Mouse (Mus musculus): ENCODE results near the gene Acbd6. TPM values are rescaled to one million over a fixed set of nuclear protein-coding genes. Genes with fewer than 3 reads are reported as not detected.
A peak's percentile ranks its signal among the peaks of the same experiment; 100 is the strongest.

Gene Acbd6
- polyA plus RNA-seq, 1 experiment from 2014 or later = 109 TPM

GRCm38 (mm10) chr1:155675570-155675969 lies 117.7 kb downstream of the Acbd6 start:
- 91% methylated on average over 6 of the region's 6 CpGs for WGBS
- Histone ChIP-seq H3K4me2 (no peak overlapping the region), H3K27ac (replicated peaks) (no peak overlapping the region), H3K9ac (no peak overlapping the region), H3K4me3 (no peak overlapping the region), H3K27me3 (no peaks in the 10 kb centered on the region), H3K36me3 (no peaks in the 10 kb centered on the region), H3K9me3 (no peaks in the 10 kb centered on the region), H3K4me1 (replicated peaks) (no peaks in the 10 kb centered on the region)
- no peak for ATAC-seq (ENCODE audit: low FRiP score, low read depth)

- WGBS = 36% methylated on average over 10 of the region's 10 CpGs
- H3K27ac ChIP-seq (replicated peaks) = peak overlapping the region; percentile 39; the same call in 1 of the 2 replicates
Measured at GRCm38 (mm10) chr1:155681116-155681799, 123.3 kb downstream of the Acbd6 start.

GRCm38 (mm10) chr1:155686816-155687215 lies 128.9 kb downstream of the Acbd6 start:
- H3K36me3 ChIP-seq = no peaks in the 10 kb centered on the region
- H3K9ac ChIP-seq = no peak overlapping the region
- no peak overlapping the region for H3K4me2 ChIP-seq
- WGBS = 74% methylated on average over 15 of the region's 15 CpGs
- H3K27ac ChIP-seq (replicated peaks) = no peak overlapping the region
- no peak overlapping the region for H3K4me3 ChIP-seq
- no peaks in the 10 kb centered on the region for H3K9me3 ChIP-seq
- H3K27me3 ChIP-seq = 0 out of 2 replicates have a peak, but pooled peaks cover 2% of the 10 kb centered on the region
- ATAC-seq (ENCODE audit: low FRiP score, low read depth) = no peak
- H3K4me1 ChIP-seq (replicated peaks) = no peaks in the 10 kb centered on the region

More at GRCm38 (mm10) chr1:155681116-155681799, 123.3 kb downstream of the Acbd6 start:
- H3K27me3 ChIP-seq = no peaks in the 10 kb centered on the region
- no peak overlapping the region for H3K9ac ChIP-seq
- H3K36me3 ChIP-seq = no peaks in the 10 kb centered on the region
- H3K4me2 ChIP-seq = 0 out of 2 replicates have a peak overlapping the region, but pooled peaks have one; percentile 10
- H3K4me3 ChIP-seq = no peak overlapping the region
- peaks cover 9% of the 10 kb centered on the region; the same call in 1 of the 2 replicates for H3K4me1 ChIP-seq (replicated peaks)
- H3K9me3 ChIP-seq = no peaks in the 10 kb centered on the region
- peak; percentile 65 for ATAC-seq (ENCODE audit: low FRiP score, low read depth)

- Histone ChIP-seq H3K4me1 (replicated peaks) (peaks cover 7% of the 10 kb centered on the region; the same call in 1 of the 2 replicates), H3K27me3 (0 out of 2 replicates have a peak, but pooled peaks cover 2% of the 10 kb centered on the region), H3K9ac (no peak overlapping the region), H3K27ac (replicated peaks) (no peak overlapping the region), H3K36me3 (no peaks in the 10 kb centered on the region), H3K4me3 (no peak overlapping the region), H3K4me2 (no peak overlapping the region), H3K9me3 (no peaks in the 10 kb centered on the region)
- ATAC-seq (ENCODE audit: low FRiP score, low read depth) = no peak
- 69% methylated on average over 4 of the region's 4 CpGs for WGBS
Measured at GRCm38 (mm10) chr1:155689141-155689540, 131.2 kb downstream of the Acbd6 start.

GRCm38 (mm10) chr1:155689558-155689957 lies 131.6 kb downstream of the Acbd6 start:
- Histone ChIP-seq H3K27me3 (0 out of 2 replicates have a peak, but pooled peaks cover 2% of the 10 kb centered on the region), H3K4me1 (replicated peaks) (peaks cover 7% of the 10 kb centered on the region; the same call in 1 of the 2 replicates), H3K9me3 (no peaks in the 10 kb centered on the region), H3K27ac (replicated peaks) (no peak overlapping the region), H3K36me3 (no peaks in the 10 kb centered on the region), H3K9ac (no peak overlapping the region), H3K4me3 (no peak overlapping the region), H3K4me2 (no peak overlapping the region)
- no peak for ATAC-seq (ENCODE audit: low FRiP score, low read depth)
- whole genome bisulfite sequencing = 73% methylated on average over 5 of the region's 5 CpGs

- H3K36me3 ChIP-seq = no peaks in the 10 kb centered on the region
- H3K4me1 ChIP-seq (replicated peaks) = peaks cover 7% of the 10 kb centered on the region; the same call in 1 of the 2 replicates
- WGBS = 92% methylated on average over 6 of the region's 6 CpGs
- no peak overlapping the region for H3K9ac ChIP-seq
- H3K27ac ChIP-seq (replicated peaks) = no peak overlapping the region
- no peak for ATAC-seq (ENCODE audit: low FRiP score, low read depth)
- H3K27me3 ChIP-seq = 0 out of 2 replicates have a peak, but pooled peaks cover 2% of the 10 kb centered on the region
- no peaks in the 10 kb centered on the region for H3K9me3 ChIP-seq
- H3K4me3 ChIP-seq = no peak overlapping the region
- no peak overlapping the region for H3K4me2 ChIP-seq
Measured at GRCm38 (mm10) chr1:155692230-155692629, 134.3 kb downstream of the Acbd6 start.

- ATAC-seq (ENCODE audit: low FRiP score, low read depth) = no peak
- WGBS = 65% methylated on average over 11 of the region's 11 CpGs
Measured at GRCm38 (mm10) chr1:155693026-155693425, 135.1 kb downstream of the Acbd6 start.

GRCm38 (mm10) chr1:155693443-155693842 lies 135.5 kb downstream of the Acbd6 start:
- Histone ChIP-seq H3K27ac (replicated peaks) (no peak overlapping the region), H3K4me1 (replicated peaks) (peaks cover 11% of the 10 kb centered on the region), H3K4me3 (no peak overlapping the region), H3K36me3 (no peaks in the 10 kb centered on the region), H3K4me2 (no peak overlapping the region), H3K27me3 (0 out of 2 replicates have a peak, but pooled peaks cover 2% of the 10 kb centered on the region), H3K9ac (no peak overlapping the region), H3K9me3 (no peaks in the 10 kb centered on the region)
- WGBS = 33% methylated on average over 5 of the region's 5 CpGs
- ATAC-seq (ENCODE audit: low FRiP score, low read depth) = no peak

More at GRCm38 (mm10) chr1:155693026-155693425, 135.1 kb downstream of the Acbd6 start:
- Histone ChIP-seq H3K36me3 (no peaks in the 10 kb centered on the region), H3K9me3 (no peaks in the 10 kb centered on the region), H3K4me1 (replicated peaks) (peaks cover 7% of the 10 kb centered on the region; the same call in 1 of the 2 replicates), H3K9ac (no peak overlapping the region), H3K4me2 (no peak overlapping the region), H3K4me3 (no peak overlapping the region), H3K27me3 (0 out of 2 replicates have a peak, but pooled peaks cover 2% of the 10 kb centered on the region), H3K27ac (replicated peaks) (no peak overlapping the region)

- no peaks in the 10 kb centered on the region for H3K36me3 ChIP-seq
- no peaks in the 10 kb centered on the region for H3K9me3 ChIP-seq
- no peak overlapping the region for H3K4me3 ChIP-seq
- H3K9ac ChIP-seq = no peak overlapping the region
- H3K27me3 ChIP-seq = no peaks in the 10 kb centered on the region
- H3K4me1 ChIP-seq (replicated peaks) = peaks cover 13% of the 10 kb centered on the region
- no peak overlapping the region; the same call in 1 of the 2 replicates for H3K27ac ChIP-seq (replicated peaks)
- peak; percentile 55; the same call in 1 of the 2 replicates for ATAC-seq (ENCODE audit: low FRiP score, low read depth)
- peak overlapping the region; percentile 21; the same call in 1 of the 2 replicates for H3K4me2 ChIP-seq
- 48% methylated on average over 17 of the region's 17 CpGs for WGBS
Measured at GRCm38 (mm10) chr1:155698373-155699159, 140.6 kb downstream of the Acbd6 start.

- no peak for ATAC-seq (ENCODE audit: low FRiP score, low read depth)
- Histone ChIP-seq H3K4me2 (no peak overlapping the region), H3K9ac (no peak overlapping the region), H3K4me3 (no peak overlapping the region), H3K4me1 (replicated peaks) (peaks cover 13% of the 10 kb centered on the region), H3K9me3 (no peaks in the 10 kb centered on the region), H3K27me3 (no peaks in the 10 kb centered on the region), H3K27ac (replicated peaks) (no peak overlapping the region), H3K36me3 (no peaks in the 10 kb centered on the region)
Measured at GRCm38 (mm10) chr1:155700886-155701285, 143.0 kb downstream of the Acbd6 start.

- Histone ChIP-seq H3K4me3 (no peak overlapping the region), H3K9me3 (no peaks in the 10 kb centered on the region), H3K9ac (no peak overlapping the region), H3K36me3 (no peaks in the 10 kb centered on the region), H3K27me3 (no peaks in the 10 kb centered on the region), H3K27ac (replicated peaks) (no peak overlapping the region), H3K4me1 (replicated peaks) (peaks cover 11% of the 10 kb centered on the region), H3K4me2 (no peak overlapping the region)
- no peak for ATAC-seq (ENCODE audit: low FRiP score, low read depth)
- 90% methylated on average over 5 of the region's 5 CpGs for WGBS
Measured at GRCm38 (mm10) chr1:155703191-155703680, 145.3 kb downstream of the Acbd6 start.

- no peak overlapping the region for H3K9ac ChIP-seq
- no peaks in the 10 kb centered on the region for H3K27me3 ChIP-seq
- no peaks in the 10 kb centered on the region for H3K36me3 ChIP-seq
- H3K9me3 ChIP-seq = no peaks in the 10 kb centered on the region
- peak; percentile 63; the same call in 1 of the 2 replicates for ATAC-seq (ENCODE audit: low FRiP score, low read depth)
- 58% methylated on average over 5 of the region's 5 CpGs for WGBS
- 0 out of 2 replicates have a peak, but pooled peaks cover 4% of the 10 kb centered on the region for H3K4me1 ChIP-seq (replicated peaks)
- H3K4me3 ChIP-seq = no peak overlapping the region
- H3K27ac ChIP-seq (replicated peaks) = no peak overlapping the region
- no peak overlapping the region for H3K4me2 ChIP-seq
Measured at GRCm38 (mm10) chr1:155704182-155704581, 146.3 kb downstream of the Acbd6 start.

Data from hindbrain, embryonic 15.5 days (tissue).